Mouse (Mus musculus) heart, adult 11 months (tissue): ENCODE measurements around the gene Gm20489.

ENCODE experiments used
- DNase-seq: peaks from one replicate; pipeline ENCODE4 v3.0.0; 2022

Gm20489 gene

DNA sequence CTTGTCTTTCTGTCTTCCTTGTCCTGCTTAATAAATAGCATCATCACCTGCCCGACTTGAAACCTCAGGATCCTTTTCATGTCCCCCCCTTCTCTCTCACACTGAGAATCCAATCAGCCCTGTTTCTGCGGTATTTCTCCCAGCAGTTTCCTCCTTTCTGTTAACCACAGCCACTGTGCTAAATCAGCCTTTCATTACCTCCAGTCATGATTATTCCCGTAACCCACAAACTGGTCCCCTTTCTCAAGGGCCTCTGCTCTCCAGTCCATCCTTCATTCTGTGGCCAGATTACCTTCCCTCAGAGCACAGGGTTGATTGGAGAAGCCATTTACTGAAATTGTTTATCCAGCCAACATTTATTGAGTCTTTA lies at the start of gene Gm20489:
Gene Gm20489, minus strand, starts transcription at position 269 of the 370 bp plus-strand sequence.
- peak; percentile 45 for DNase-seq

DNA sequence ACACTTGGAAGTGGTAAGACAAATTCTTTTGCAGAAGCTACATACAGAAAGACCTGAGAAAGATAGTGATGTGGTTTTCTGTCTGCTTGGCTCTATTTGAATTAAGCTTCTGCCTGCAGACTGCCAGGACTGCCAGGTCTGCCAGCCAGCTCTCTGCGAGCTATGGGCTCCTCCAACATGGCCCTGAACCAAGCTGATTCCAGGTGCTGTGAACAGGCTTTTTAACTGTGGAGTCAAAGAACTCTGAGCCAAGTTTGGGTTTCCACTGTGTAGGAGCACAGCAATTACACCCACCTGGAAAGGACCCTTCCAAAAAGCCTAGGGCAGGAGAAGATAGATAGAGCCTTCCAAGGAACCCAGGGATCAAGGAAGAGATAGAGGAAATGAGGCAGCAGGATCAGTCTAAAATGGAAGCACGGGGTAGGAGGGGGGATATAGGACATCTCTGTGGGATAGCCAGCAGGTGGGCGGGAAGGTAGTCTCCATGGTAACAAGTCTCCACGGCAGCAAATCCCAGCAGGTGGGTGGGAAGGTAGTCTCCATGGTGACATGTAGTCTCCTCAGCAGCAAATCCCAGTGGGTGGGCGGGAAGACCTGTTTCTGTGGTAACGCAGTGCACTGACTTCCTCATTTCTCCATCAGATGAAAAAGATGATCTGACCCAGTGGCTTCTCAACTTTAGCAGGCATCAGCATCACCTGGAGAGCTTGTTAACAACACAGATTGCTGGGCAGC lies 45.0 kb upstream of the Gm20489 start:
- no peak for DNase-seq

DNA sequence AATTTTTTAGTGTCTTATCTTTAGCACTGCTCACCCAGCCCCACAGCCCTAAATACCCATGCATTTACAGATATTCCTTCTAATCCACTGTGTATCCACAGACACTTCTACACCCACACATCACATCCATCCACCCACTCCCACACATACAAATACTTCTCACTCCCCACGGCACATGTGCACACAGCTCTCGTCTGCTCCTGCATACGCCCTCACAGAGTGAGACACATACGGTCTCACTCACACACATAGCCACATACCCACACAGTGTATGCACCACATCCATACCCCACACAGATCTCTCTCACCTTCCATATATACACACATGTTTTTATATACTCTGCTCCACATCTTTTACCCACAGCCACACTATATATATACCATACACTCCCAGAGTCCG lies 40.5 kb upstream of the Gm20489 start:
- no peak for DNase-seq

DNA sequence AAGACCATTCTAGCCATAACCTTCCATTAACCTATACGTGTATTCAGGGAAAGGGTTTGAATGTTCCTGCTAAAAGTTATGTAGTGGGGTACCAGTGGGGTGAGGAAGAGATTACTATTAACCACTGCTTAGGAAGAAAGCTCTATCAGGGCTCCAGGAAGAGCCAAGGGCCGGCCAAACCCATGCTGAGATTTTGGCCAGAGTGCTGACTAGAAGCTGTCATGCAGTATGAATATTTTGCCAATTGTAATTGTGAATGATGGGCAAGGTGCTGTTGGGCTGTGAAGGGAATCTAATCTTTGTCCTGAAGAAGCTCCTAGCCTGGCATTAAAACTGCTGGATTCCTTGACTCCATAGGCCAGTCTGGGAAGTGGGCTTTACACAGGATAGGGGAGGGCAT lies 35.8 kb upstream of the Gm20489 start:
- DNase-seq, result no peak

DNA sequence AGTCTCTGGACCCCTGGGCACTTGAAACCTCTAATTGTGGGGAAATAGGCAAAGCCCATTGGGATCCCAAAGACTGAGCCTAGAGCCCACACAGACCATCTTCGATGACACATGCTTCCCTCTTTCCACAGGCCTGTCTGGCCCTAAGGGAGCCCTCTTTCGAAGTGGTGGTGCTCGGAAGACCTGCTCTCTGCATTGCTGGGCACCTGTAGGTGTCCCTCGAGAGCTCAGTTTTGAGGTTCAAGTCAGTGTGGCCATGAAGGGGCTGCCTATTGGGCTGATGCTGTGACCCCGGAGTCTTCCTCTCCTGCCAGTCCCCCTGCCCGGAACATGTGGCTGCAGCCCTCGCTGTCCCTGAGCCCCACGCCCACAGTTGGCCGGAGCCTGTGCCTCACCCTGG lies 32.8 kb upstream of the Gm20489 start:
- DNase-seq, result no peak

DNA sequence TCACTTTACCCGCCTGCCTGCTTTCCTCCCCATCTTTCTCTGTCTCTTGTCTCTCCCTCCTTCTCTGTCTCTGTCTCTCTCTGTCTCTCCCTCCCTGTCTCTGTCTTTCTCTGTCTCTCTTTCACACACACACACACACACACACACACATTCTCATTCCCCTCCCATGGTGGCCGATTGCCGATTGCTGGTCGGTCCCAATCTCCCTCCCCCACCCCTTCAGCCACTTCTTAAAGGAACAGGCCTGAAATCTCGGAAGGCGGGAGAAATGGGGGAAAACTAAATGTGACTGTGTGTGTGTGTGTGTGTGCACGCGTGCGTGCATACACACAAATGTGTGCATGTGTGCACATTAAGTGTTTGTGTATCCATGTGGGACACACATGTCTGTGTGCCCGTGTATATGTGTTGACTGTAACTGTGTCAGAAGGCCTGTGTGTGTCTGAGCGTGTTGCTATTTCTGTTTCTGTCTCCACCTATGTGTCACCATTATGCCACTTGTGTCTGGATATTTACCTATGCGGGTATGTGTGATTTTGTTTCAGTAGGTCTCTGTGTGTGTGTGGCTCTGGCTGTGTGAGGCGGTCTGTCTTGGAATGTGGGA lies 31.7 kb upstream of the Gm20489 start:
- no peak for DNase-seq

DNA sequence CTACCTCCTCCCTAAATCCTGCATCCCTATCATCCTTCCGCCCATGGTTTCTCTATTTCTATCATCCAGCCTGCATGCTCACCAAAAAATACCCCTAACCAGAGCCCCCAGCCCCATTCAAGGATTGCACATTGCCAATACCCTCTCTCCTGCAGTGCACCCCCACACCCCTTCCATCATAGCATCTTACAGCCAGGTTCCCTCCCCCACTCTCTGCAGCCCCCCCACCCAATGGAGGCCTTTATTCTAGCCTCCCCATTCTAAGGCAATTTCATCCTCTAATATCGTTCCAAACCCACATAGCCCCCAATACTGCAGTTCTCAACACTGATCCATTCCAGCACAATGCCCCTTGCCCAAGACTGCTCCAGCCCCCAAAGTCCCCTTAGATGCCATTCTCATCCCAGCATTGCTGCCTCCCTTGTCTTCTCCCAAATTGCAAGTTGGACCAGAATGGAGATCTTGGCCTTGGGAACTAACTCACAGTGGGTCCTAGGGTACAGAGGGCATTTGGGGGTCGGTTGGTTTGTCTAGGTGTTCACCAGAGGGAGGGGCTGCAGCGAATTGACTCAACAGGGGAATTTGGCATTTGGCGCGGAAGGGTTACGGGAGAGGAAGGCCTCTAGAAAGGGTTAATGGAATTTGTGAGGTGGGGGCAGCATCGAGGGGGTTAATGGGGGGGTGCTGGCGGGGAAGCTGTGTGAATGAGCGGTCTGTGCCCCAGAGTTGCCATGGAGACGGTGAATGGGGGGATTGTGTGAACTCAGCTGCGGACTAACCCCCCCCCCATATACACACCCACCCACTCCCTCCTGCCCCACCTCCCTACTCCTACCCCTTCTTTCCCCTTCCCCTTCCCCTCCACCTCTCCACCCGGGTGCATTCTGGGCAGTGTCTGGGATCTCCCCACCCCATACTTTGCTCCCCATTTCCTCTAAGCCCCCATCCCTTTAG lies 30.9 kb upstream of the Gm20489 start:
- DNase-seq, result no peak

DNA sequence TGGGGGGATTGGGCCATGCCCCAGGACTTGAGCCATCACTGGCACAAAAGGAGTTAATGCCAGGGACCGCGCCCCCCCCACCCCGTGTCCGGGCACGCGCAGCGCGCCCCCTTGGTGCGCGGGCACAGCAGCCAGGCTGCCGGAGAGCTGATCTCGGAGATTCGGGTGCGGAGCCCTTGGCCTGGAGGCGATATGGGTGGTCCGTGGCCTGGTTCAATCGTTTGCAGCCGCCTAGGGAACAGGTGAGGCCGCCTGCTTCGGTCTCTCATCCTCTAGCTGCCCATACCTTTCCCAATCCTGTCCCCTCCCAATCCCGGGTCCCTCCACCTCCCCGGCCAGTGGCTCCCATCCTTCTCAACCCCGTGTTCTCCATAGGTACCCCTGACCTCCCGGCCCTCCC lies 30.2 kb upstream of the Gm20489 start, which contains the start of gene Nlgn3:
Gene Nlgn3, plus strand, starts transcription at position 114 of the 400 bp plus-strand sequence.
- DNase-seq, result no peak

DNA sequence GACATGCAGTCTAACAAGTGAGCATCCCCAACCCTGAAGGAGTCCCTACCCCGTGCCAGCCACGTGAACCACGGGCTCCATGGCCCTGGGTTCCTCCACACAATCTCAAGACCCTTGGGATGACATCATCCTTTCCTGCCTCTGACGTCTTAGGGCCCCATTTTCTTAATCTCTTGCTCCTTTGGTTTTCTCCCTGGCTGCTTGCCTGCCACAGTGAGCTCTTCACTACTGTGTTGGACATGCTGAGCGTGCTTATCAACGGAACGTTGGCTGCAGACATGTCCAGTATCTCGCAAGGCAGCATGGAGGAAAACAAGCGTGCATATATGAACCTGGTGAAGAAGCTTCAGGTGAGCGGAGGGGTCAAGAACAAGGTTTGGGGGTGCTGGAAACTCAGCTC lies 21.3 kb upstream of the Gm20489 start:
- DNase-seq, result peak; percentile 70

DNA sequence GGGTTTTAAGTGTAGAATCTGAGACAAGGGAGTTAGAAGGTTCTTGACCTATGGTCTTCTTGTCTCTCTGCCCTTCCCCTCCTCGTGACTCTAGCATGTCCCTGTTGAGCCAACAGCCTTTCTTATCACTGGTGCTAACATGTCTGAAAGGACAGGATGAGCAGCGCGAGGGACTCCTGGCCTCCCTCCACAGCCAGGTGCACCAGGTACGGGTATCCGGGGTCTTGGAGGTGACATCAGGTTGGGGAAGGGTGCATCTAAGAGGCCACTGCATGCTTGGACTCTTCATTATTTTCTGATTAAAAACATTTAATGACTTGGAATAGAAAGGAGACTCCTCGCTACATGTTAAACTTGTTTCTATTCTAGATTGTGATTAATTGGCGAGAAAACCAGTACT lies 20.2 kb upstream of the Gm20489 start:
- peak; percentile 64 for DNase-seq

DNA sequence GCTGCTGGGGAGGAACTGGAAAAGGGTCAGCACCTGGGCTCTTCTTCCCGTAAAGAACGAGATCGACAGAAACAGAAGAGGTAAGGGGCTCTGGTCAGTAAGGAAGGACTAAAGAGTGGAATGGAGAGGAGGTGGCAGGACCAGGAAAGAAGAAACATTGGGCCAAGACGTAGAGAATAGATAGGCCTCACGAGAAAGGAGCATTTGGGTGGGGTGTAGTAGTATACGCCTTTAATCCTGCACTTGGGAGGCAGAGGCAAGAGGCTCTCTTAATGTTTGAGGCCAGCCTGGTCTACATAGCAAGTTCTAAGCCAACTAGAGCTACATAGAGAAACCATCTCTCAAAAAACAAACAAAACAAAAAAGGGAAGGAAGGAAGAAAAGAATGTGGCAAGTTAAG lies 19.6 kb upstream of the Gm20489 start:
- no peak for DNase-seq

DNA sequence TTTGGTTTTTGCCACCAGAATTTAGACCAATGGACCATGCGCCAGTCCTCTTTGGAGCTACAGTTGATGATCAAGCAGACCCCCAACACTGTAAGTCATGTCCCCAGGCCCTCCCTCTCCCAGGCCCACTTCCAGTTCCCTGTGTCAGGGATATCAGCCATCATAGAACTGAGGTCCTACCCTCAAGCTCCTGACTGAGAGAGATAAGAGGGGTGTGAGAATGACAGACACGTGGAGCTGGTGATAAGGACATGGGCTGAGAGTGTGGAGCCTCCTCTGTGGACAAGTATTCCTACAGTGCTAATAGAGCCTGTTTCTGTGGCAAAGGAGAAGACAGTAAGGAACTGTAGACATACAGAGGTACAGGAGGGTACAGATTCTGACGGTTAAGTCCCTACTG lies 18.7 kb upstream of the Gm20489 start:
- DNase-seq, result peak; percentile 18

DNA sequence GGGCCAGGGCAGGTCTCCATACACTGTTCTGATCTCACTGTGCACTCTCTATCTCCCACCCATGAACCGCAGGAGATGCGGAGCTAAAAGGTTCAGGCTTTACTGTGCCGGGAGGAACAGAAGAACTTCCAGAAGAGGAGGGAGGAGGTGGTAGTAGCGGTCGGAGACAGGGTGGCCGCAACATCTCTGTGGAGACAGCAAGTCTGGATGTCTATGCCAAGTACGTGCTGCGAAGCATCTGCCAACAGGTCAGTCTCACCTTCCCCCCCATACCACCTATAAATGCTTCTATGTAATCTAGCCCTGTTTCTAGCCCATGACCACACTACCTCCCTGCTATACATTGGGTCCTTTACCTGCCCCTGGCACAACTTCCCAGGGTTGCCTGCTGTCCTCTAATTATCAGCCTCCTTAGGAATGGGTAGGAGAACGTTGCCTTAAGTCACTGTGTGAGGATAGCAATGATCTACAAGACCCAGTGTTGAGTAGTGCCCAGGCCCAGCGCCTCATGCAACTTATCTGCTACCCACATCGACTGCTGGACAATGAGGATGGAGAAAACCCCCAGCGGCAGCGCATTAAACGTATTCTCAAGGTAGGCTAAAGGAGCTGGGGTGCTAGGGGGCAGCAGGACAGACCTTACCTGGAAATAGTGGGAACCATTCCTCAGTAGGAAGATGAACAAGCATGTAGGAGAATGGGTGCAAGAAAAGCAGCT lies 17.3 kb upstream of the Gm20489 start:
- DNase-seq, result peak; percentile 82

DNA sequence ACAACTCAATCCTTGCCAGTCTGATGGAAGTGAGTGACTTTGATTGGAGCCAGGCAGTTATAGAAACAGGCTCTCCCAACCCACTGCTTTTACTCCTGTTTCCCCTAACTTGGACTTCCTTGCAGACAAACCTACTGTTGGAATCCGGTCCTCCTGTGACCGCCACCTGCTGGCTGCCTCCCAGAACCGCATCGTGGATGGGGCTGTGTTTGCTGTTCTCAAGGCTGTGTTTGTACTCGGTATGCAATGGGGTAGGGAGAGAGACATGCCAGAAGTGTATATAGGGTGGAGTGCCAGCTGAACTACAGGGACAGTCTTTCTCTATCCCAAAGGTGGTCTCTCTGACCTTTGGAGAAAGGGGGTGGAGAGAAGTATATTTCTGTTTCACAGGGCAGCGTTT lies 16.7 kb upstream of the Gm20489 start:
- peak; percentile 82 for DNase-seq

DNA sequence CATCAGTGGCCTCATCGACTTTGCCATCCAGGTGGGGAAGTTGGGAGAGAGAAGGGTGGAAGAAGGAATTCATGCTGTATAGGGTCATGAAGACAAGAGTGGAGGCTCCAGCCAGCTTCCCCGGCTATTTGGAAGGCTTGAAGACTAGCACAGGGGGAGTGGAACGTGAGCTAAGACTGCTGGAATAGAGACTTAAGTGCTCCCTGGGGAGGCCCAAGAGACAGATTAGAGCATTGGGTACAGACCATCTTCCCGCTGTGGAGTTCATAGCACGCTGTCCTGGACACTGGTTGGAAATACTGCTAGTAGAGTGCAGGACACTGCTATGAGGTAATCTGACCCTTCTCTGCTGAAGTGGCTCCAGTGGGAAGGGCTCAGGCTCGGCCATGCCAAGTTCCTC lies 14.0 kb upstream of the Gm20489 start:
- peak; percentile 75 for DNase-seq

DNA sequence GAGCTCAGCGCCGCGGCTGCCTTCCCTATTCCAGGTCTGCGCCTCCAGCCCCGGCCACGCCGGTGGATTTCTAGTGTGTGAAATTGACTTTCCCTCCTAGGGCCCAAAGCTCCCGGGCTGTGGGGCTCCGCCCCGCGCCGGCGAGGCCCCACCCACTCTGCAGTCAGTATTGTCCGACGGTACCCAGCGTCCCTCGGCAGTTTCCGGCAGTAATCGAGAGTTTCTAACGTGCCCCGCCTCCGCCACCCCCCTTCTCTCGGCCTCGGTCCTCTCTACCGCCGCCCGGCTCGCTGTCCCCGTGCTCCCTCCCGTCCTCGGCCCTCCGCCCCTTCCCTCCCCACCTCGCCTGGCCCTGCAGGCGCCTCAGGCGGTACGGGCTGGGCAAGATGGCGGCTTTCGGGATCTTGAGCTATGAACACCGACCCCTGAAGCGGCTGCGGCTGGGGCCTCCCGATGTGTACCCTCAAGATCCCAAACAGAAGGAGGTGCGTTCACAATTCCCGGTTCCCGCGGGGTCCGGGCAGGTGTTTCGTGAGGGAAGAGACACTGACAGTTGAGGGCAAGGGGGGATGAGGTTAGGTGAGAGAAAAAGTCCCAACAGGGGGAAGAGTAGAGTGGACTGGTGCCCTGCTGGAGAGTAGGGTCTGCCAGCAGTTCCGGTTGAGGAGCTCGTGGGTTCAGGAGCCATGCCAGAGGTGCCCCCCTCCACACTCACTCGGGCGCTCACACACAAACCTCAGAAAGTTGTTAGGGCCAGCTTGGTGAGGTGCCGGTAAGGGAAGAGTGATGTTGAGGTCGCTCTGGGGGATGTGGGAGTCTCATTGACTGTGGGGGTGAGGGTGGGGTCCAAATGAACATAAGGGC lies 5.3 kb upstream of the Gm20489 start, which contains the start of gene Med12:
Gene Med12, plus strand, starts transcription at position 156 of the 864 bp plus-strand sequence.
- peak; percentile 99 for DNase-seq

DNA sequence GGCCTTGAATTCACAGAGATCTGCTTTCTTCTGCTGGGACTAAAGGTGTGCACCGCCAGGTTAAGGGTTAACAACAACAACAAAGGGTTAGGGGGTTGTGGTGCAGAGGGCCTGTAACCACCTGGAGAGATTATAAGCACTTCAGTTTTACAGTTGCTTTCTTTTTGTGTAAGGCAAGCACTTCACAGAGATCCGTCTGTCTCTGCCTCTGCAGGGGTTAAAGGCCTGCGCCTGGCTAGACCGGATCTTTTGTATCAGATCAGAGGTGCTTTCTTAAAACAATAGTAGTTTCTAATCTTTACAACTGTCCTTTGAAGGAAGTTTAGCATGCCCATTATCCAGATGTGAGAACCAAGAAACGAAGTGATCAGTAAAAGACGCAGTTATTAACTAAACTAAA lies 4.6 kb upstream of the Gm20489 start:
- no peak for DNase-seq

DNA sequence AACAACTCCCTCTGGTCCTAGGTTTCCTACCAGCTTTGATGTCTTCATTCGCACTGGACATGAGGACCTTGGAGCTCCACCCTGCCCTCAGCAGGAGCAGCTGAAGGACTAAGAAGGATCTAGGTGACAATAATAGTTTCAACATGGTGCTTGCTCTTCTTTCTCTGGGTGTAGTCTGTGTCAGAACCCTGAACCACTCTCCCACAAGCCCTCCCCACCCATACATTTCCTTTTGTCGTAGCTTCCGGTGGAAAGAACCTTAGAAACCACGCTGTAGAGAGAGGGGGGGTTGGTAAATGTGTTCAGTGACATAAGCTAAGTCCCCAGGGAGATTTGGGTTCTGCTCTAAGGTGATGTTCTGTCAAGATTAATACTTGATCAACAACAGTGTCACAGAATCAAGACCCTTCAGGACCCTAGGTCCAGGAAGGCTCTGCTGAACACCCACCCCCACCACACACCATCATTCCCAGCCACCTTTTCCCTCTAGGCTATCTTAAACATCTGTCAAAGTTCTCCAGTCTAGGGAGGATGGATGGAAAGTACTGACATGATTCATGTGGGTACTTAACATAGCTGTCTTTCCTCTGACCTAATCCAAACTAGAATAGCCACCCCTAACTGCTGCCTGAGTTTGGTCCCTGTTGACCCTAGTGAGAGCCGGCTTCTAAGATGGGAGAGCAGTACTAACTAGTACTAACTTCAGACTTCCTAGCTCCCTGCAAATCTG lies 633 bp downstream of the Gm20489 start, which contains the start of gene Il2rg:
Gene Il2rg, minus strand, starts transcription at position 231 of the 730 bp plus-strand sequence.
- peak; percentile 89 for DNase-seq

DNA sequence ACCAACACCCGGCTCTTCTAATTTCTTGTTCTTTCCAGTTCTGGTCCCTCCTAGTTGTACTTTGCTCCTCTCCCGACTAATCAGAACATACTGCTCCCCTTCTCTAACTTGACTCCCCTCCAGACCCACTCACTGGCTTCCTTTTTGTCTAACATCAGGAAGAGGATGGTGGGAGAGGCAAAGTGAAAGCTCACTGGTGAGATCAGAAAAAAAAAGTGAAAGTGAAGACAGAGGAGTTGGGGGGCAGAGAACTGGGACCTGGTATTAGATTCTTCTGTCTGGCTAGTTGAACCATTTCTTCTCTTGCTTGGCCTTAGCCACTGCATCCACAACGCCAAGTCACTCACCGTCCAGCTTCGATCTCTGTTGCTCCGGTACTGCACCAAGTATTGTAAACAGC lies 2.2 kb downstream of the Gm20489 start:
- DNase-seq, result peak; percentile 54

DNA sequence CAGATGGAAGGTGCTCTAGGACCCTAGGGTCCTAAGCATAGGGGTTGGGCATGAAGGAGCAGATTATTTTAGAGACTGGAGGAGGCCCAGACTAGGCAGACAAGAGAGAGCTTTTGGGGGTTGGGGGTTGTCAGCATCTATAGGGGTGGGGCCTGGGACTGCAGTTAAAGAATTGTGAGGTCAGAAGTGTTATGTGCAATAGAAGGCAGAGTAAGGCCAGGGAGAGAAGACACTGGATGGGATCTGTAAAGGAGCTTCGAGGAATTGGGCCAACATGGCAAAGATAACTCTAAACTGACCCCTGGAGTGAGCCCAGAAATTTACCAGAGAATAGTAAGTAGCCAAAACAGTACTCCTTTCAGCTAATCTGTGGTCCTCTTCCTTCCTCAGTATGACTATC lies 4.9 kb downstream of the Gm20489 start, which contains the start of gene Gm614:
Gene Gm614, minus strand, starts transcription at position 101 of the 400 bp plus-strand sequence.
- DNase-seq, result no peak
